Mouse (Mus musculus): ENCODE data around the gene Stx7. TPM values are rescaled to one million over a fixed set of nuclear protein-coding genes. Genes with fewer than 3 reads are reported as not detected.
"Not testable (repeated sequence)": the region's sequence is repeated elsewhere in the genome, so short reads cannot be mapped to it uniquely, and the experiment has no call there.

Gene Stx7
- polyA plus RNA-seq (2014; fragmentation: Nextera tagmentation; extraction: Ambion mirVana), result 46.6 and 48.4 TPM in 2 replicates

DNA sequence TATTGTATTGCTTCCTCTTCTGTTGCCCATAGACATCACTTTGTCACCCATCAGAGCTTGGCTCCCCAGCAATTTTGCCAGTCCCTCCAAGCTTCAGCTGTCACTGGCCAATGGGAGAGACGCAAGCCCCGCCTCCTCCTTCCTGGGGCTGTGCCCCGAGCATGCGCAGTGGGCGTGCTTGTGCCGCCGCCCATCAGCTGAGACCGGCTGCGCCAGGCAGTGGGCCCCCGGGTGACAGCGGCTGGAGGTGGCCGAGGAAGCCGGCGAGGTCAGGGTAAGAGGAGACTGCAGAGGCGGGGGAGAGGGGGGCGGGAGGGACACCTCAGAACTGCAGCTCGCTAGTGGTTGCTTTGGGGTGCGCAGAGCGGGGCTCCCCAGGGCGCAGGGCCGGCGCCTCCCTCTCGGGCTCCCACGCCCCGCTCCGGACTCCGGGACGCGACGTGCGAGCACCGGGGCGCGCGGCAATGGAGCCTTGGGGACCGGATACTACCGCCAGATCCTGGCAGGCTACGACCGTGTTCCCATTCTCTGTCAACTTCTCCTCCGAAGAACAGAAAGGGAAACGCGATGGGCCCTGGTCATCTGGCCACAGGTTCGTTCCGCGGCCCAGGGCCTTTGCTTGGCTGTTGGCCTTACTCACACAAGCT is at the start of gene Stx7:
TSS of gene Stx7 (plus strand) at position 168 of the 647 bp plus-strand sequence.
- Histone ChIP-seq H3K4me2 (ENCODE audit: low read depth, severe bottlenecking) (peak within 1 kb of the TSS; percentile 38), H3K4me3 (ENCODE audit: low read depth, low read length) (peak within 1 kb of the TSS; percentile 77), H3K9me3 (ENCODE audit: control insufficient read depth, low read length) (no peaks in the 10 kb centered on the region), H3K9ac (ENCODE audit: low read length) (peak within 1 kb of the TSS; percentile 70), H3K36me3 (ENCODE audit: control insufficient read depth, insufficient read depth, low read length) (no peaks in the 10 kb centered on the region), H3K27ac (replicated peaks; ENCODE audit: low read depth, low read length) (no peak within 1 kb of the TSS), H3K27me3 (ENCODE audit: control insufficient read depth, insufficient read depth, low read length) (no peaks in the 10 kb centered on the region), H3K4me1 (ENCODE audit: control insufficient read depth, insufficient read depth, low read length) (no peaks in the 10 kb centered on the region)
- DNase-seq (ENCODE audit: low spot score), result peak; percentile 89
- whole genome bisulfite sequencing, result 0% methylated on average over 42 of the region's 45 CpGs
- peak; percentile 93 for ATAC-seq (ENCODE audit: insufficient number of reproducible peaks, low FRiP score, low TSS enrichment, low read depth)

DNA sequence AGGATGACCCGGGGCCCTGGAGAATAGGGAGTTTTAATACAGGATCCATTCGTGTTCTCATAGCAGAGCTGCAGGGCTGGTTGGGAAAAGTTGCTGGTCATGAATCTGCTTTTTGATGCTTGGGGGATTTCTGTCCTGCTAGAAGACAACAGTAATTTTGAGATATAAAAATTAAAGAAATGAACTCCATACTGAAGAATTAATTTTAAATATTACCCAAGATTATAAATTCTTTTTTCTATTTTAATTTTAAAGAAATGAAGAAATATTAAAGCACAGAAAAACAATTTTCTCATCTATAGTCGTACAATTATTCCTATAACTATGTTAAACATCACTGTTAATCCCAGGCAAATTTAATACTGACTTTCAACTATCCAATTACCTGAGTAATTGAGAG is 47.3 kb upstream of the Stx7 start, which contains the start of gene Taar8c:
TSS of gene Taar8c (minus strand) at position 101 of the 400 bp plus-strand sequence.
- not testable (repeated sequence) for H3K27ac ChIP-seq (replicated peaks; ENCODE audit: low read depth, low read length); DNase-seq (ENCODE audit: low spot score); H3K9ac ChIP-seq (ENCODE audit: low read length); H3K4me2 ChIP-seq (ENCODE audit: low read depth, severe bottlenecking); H3K9me3 ChIP-seq (ENCODE audit: control insufficient read depth, low read length); H3K4me3 ChIP-seq (ENCODE audit: low read depth, low read length); H3K36me3 ChIP-seq (ENCODE audit: control insufficient read depth, insufficient read depth, low read length); H3K27me3 ChIP-seq (ENCODE audit: control insufficient read depth, insufficient read depth, low read length); ATAC-seq (ENCODE audit: insufficient number of reproducible peaks, low FRiP score, low TSS enrichment, low read depth); H3K4me1 ChIP-seq (ENCODE audit: control insufficient read depth, insufficient read depth, low read length)
- WGBS, result 84% methylated on average over 1 of the region's 3 CpGs

DNA sequence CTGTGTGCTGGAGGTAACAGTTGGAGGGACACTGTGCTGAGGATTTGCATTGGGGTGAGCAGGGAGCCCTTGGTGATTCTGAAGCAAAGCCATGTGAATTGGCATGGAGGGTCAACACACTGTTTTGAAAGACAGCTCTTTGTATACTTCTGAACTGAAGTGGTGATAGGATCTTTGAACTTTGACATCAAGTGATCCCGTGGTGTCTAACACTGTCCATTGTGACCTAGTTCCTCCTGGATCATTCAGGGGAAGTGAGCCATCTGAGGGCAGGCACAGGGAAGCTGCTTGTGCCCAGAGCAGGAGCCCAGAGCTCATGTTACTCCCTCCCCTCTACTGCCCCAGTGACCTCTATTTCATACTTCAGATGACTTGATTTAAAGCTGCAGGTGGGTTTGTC is 45.8 kb upstream of the Stx7 start:
- H3K27ac ChIP-seq (replicated peaks; ENCODE audit: low read depth, low read length); H3K27me3 ChIP-seq (ENCODE audit: control insufficient read depth, insufficient read depth, low read length); H3K9me3 ChIP-seq (ENCODE audit: control insufficient read depth, low read length); H3K4me1 ChIP-seq (ENCODE audit: control insufficient read depth, insufficient read depth, low read length); ATAC-seq (ENCODE audit: insufficient number of reproducible peaks, low FRiP score, low TSS enrichment, low read depth); H3K4me3 ChIP-seq (ENCODE audit: low read depth, low read length); DNase-seq (ENCODE audit: low spot score); H3K4me2 ChIP-seq (ENCODE audit: low read depth, severe bottlenecking); H3K9ac ChIP-seq (ENCODE audit: low read length); H3K36me3 ChIP-seq (ENCODE audit: control insufficient read depth, insufficient read depth, low read length): not testable (repeated sequence)
- WGBS, result 64% methylated on average over 1 of the region's 1 CpGs

DNA sequence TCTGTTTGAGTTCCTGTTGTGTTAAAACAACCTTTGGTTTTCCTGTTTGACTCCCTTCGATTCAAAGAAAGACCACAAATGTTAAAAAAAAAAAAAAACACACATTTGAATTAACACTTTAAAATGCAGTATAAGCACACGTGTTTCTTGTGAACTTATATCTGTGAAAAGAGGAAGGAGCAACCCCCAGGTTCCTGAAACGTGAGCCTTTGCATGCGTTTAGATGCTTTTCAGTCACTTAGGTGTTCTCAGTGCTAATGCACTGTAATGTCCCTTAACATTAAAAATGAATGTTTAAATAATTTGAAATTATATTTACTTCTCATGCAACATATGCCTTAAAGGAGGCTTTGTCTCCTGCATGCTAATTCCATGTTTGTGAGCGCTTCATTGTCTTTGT is 41.4 kb upstream of the Stx7 start:
- Histone ChIP-seq H3K4me2 (ENCODE audit: low read depth, severe bottlenecking) (no peak overlapping the region), H3K9me3 (ENCODE audit: control insufficient read depth, low read length) (no peaks in the 10 kb centered on the region), H3K27ac (replicated peaks; ENCODE audit: low read depth, low read length) (no peak overlapping the region), H3K4me1 (ENCODE audit: control insufficient read depth, insufficient read depth, low read length) (no peaks in the 10 kb centered on the region), H3K9ac (ENCODE audit: low read length) (no peak overlapping the region), H3K4me3 (ENCODE audit: low read depth, low read length) (no peak overlapping the region), H3K27me3 (ENCODE audit: control insufficient read depth, insufficient read depth, low read length) (no peaks in the 10 kb centered on the region), H3K36me3 (ENCODE audit: control insufficient read depth, insufficient read depth, low read length) (no peaks in the 10 kb centered on the region)
- DNase-seq (ENCODE audit: low spot score) (no peak), ATAC-seq (ENCODE audit: insufficient number of reproducible peaks, low FRiP score, low TSS enrichment, low read depth) (no peak)
- WGBS, result 57% methylated on average over 5 of the region's 5 CpGs

DNA sequence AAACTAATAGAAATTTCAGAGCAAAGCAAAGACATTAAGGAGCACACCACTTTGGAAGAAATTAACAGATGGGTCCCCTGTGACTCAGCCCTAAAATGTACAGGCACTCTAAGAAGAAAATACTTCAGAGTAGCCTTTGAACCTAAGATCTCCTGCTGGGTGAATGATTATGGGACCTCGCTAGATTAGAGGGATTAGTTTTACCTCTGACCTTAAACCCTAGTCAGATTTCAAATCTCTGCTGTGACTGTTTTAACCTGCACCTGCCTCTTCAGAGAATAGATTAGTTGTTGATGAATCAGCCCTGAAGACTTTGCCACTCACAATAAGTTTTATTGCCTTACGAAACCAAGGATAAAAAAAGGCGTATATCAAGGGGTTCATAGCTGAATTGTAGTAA is 40.9 kb upstream of the Stx7 start:
- Histone ChIP-seq H3K4me3 (ENCODE audit: low read depth, low read length) (no peak overlapping the region), H3K4me1 (ENCODE audit: control insufficient read depth, insufficient read depth, low read length) (no peaks in the 10 kb centered on the region), H3K9ac (ENCODE audit: low read length) (no peak overlapping the region), H3K9me3 (ENCODE audit: control insufficient read depth, low read length) (no peaks in the 10 kb centered on the region), H3K36me3 (ENCODE audit: control insufficient read depth, insufficient read depth, low read length) (no peaks in the 10 kb centered on the region), H3K27ac (replicated peaks; ENCODE audit: low read depth, low read length) (no peak overlapping the region), H3K27me3 (ENCODE audit: control insufficient read depth, insufficient read depth, low read length) (no peaks in the 10 kb centered on the region), H3K4me2 (ENCODE audit: low read depth, severe bottlenecking) (no peak overlapping the region)
- ATAC-seq (ENCODE audit: insufficient number of reproducible peaks, low FRiP score, low TSS enrichment, low read depth), result no peak
- WGBS, result 41% methylated on average over 3 of the region's 3 CpGs
- DNase-seq (ENCODE audit: low spot score), result no peak

DNA sequence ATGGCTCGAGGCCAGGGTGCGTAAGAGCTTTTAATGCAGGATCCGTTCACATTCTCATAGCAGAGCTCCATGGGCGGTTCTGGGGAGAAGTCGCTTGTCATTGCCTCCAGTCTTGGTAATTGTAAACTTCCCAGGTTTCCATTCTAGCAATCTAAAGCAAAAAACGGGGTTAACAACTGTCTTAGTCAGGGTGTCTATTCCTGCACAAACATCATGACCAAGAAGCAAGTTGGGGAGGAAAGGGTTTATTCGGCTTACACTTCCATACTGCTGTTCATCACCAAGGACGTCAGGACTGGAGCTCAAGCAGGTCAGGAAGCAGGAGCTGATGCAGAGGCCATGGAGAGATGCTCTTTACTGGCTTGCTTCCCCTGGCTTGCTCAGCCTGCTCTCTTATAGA is 39.7 kb upstream of the Stx7 start, which contains the start of gene Taar9:
TSS of gene Taar9 (minus strand) at position 101 of the 400 bp plus-strand sequence.
- H3K4me3 ChIP-seq (ENCODE audit: low read depth, low read length); H3K9me3 ChIP-seq (ENCODE audit: control insufficient read depth, low read length); H3K4me1 ChIP-seq (ENCODE audit: control insufficient read depth, insufficient read depth, low read length); DNase-seq (ENCODE audit: low spot score); H3K9ac ChIP-seq (ENCODE audit: low read length); H3K4me2 ChIP-seq (ENCODE audit: low read depth, severe bottlenecking); H3K27me3 ChIP-seq (ENCODE audit: control insufficient read depth, insufficient read depth, low read length); H3K36me3 ChIP-seq (ENCODE audit: control insufficient read depth, insufficient read depth, low read length); H3K27ac ChIP-seq (replicated peaks; ENCODE audit: low read depth, low read length); ATAC-seq (ENCODE audit: insufficient number of reproducible peaks, low FRiP score, low TSS enrichment, low read depth): not testable (repeated sequence)
- WGBS, result 82% methylated on average over 8 of the region's 8 CpGs

DNA sequence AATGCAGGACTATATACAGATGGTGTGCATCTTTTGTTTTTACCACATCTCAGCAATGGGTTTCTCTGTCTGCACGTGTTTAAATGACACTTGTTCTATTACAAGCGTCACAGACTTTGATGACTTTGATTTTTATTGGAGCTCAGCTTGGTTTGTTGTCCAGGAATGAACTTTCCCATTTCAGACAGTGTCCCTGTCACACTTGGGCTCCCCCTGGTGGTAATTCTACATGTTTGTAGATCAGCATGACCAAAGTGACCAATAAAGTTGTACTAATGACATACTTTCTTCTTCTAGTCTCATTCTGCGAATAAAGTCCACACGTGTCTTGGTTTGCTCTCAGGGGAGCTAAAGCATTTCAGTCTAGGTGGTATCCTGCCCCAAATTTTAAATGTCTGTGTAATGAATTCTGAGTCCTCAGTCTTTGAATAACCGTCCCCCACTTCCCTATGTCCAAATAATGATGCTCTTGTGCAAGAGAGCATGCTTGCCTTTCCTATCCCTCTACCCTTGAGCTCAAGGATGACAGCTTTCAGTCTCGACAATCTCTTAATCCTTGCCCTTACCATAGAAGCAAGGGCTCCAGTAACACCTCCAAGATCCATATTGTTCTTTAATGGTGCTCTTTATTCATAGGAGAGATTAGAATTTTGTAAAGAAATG is 37.9 kb upstream of the Stx7 start:
- peak; percentile 52 for DNase-seq (ENCODE audit: low spot score)

DNA sequence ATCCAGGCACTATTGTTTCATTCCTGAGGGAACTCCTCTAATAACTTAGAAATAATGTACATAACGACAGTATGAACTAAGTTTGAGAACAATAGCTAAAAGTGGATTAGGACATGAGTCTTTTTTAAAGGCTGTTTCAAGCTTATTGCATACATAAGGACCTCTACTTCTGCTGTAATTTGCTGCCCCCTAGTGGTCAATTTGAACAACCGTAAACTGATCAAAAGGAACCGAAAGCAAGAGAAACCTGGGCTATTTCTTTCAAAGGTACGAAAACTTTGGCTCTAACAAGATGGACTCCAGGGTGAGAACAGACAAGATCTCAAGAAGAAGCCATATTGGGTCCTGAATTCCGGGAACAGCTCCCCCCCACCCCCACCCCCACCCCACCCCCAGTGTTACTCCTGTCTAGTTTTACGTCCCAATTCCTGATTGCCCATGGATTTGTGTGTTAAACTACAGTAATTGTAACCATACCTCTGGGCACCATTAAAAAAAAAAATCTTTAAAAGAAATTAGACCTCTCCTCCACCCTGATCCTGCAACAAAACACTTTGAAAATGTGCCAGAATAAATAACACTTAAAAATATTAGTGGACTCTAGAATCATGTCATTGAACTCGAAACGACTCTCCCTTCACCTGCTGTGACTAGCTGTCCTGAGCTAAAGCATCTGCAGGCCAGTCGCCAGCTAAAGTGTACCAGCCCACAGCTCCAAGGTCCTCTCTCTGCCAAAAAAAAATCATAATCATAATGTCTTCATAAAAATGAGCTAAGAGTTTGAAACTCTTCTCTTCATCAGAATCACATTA is 17.4 kb upstream of the Stx7 start:
- ATAC-seq (ENCODE audit: insufficient number of reproducible peaks, low FRiP score, low TSS enrichment, low read depth) (no peak; the same call in 1 of the 2 replicates), DNase-seq (ENCODE audit: low spot score) (peak; percentile 35)
- H3K27ac ChIP-seq (replicated peaks; ENCODE audit: low read depth, low read length), result no peak overlapping the region
- no peaks in the 10 kb centered on the region for H3K4me1 ChIP-seq (ENCODE audit: control insufficient read depth, insufficient read depth, low read length)
- H3K4me3 ChIP-seq (ENCODE audit: low read depth, low read length), result no peak overlapping the region
- peak overlapping the region; percentile 25; the same call in 1 of the 2 replicates for H3K4me2 ChIP-seq (ENCODE audit: low read depth, severe bottlenecking)
- no peaks in the 10 kb centered on the region for H3K36me3 ChIP-seq (ENCODE audit: control insufficient read depth, insufficient read depth, low read length)
- H3K9me3 ChIP-seq (ENCODE audit: control insufficient read depth, low read length), result no peaks in the 10 kb centered on the region
- H3K27me3 ChIP-seq (ENCODE audit: control insufficient read depth, insufficient read depth, low read length), result no peaks in the 10 kb centered on the region
- WGBS, result 21% methylated on average over 9 of the region's 9 CpGs
- H3K9ac ChIP-seq (ENCODE audit: low read length), result no peak overlapping the region

More for the DNA sequence above, 37.9 kb upstream of the Stx7 start:
- H3K4me1 ChIP-seq (ENCODE audit: control insufficient read depth, insufficient read depth, low read length), result no peaks in the 10 kb centered on the region
- no peak overlapping the region for H3K4me3 ChIP-seq (ENCODE audit: low read depth, low read length)
- whole genome bisulfite sequencing, result 56% methylated on average over 6 of the region's 6 CpGs
- no peak overlapping the region for H3K9ac ChIP-seq (ENCODE audit: low read length)
- H3K36me3 ChIP-seq (ENCODE audit: control insufficient read depth, insufficient read depth, low read length), result no peaks in the 10 kb centered on the region
- H3K27me3 ChIP-seq (ENCODE audit: control insufficient read depth, insufficient read depth, low read length), result no peaks in the 10 kb centered on the region
- no peak overlapping the region for H3K27ac ChIP-seq (replicated peaks; ENCODE audit: low read depth, low read length)
- ATAC-seq (ENCODE audit: insufficient number of reproducible peaks, low FRiP score, low TSS enrichment, low read depth), result no peak
- H3K4me2 ChIP-seq (ENCODE audit: low read depth, severe bottlenecking), result no peak overlapping the region
- no peaks in the 10 kb centered on the region for H3K9me3 ChIP-seq (ENCODE audit: control insufficient read depth, low read length)
